Mouse (Mus musculus) right cerebral cortex, adult 18-20 months (tissue): ENCODE results near the gene Kctd6.
A peak's percentile ranks its signal among the peaks of the same experiment; 100 is the strongest.

Experiments
- DNase-seq: peaks from one replicate; pipeline ENCODE4 v3.0.0; 2022; ENCODE audit warnings: mixed read lengths

Kctd6 gene

DNA sequence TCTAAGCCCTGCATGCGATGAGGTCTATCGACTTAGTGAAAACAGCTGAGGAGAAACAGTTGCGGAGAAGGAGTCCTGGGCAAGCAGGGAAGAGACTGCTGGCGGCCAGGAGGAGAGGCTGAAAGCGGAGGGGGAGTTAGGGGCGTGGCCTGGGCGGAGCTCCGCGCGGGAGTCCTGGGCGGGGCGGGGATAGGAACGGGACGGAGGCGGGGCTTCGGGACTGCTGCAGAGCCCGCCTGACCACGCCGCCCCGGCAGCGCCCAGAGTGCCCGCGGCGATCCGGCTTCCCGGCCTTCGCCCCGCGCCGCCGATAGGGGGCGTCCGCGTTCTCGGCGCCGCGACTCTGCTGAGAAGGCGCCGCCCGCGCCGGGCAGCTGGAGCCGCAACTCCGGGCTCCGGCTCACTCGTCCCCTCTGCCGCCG is at the start of gene Kctd6:
Gene Kctd6 (plus strand): TSS at position 338 of the 422 bp plus-strand sequence.
- peak; percentile 99 for DNase-seq

DNA sequence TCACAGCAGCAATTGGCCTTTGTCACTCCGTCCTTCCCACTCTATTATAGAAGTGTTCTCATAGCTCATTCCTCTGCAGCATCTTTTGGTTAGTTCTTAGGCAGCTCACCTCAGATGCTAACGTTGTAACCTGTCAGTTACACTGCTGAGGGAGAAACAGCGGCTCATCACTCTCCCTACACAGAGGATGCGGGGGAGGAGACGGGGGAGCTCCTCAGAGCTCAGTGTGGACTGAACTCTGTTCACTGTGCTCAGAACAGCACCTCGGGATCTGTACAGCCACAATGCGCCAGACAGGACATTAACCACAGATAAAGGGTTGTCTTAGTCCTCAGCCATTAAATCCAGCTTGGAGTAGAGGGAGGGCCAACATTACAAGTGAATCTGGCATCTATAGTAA is 49.5 kb upstream of the Kctd6 start:
- peak; percentile 38 for DNase-seq

DNA sequence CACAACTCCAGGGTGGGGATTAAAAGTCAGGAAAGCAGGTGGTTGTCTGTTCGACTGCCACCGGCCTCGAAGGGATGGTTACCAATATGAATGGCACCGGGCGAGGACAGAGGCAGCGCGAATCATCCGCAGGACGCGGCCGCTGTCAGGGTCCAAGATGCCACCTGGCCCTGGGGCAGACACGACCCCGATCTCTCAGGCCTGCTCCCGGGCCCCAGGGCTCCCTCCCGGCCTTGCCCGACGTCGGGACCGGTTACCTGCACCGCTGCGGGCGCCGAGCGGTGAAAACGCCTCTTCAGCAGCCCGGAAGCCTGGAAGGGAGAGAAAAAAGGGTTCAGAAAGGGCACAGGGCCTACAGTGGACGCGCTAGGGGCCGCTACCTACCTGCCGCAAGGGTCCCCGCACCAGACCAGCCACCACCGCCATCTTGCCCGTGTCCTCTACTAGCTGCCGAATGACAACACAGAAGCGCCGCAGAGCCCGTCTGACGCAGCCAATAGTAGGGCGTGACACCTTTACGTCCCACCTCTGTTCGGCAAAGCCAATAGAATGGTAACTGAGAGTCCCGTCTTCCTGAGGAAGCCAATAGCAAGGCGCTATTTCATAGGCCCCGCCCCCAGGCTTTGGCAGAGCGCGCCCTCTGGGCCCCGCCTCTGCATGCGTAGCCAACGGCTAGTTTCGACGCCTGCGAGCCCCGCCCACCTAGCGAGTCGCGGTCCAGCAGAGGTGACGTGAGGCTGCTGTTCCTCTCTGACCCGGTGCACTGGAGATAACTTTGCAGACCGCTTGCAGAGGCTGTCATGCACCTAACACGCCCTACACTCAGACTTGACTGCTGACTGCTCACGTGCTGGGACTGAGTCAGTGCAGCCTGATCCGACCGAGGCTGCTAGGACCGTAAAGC is 41.2 kb upstream of the Kctd6 start, which contains the start of gene Pdhb:
Gene Pdhb (minus strand): TSS at position 519 of the 904 bp plus-strand sequence.
- DNase-seq, result peak; percentile 99

DNA sequence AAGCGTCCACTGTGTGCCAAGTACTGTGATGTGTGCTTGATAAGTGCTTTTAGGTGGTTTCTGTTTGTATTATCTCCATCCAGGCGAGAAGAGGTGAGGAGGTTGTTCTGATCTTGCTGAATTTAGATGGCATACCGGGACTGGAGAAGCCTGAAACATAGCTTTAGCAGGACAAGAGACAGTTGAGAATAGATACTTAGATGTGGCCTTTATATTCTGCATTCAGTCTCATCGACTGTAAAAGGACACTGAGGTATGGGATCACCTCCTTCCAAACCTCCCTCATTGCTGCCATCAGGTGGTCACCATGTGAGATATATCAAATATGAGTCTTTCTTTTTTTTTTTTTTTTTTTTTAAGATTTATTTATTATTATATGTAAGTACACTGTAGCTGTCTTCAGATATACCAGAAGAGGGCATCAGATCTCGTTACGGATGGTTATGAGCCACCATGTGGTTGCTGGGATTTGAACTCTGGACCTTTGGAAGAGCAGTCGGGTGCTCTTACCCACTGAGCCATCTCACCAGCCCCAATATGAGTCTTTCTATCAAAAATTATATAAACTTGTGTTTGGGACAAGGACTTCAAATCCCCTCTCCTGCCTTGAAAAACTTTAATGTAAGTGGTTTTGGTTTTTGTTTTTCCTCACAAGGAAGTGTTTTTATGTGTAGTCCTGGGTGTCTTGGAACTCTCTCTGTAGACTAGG is 40.2 kb upstream of the Kctd6 start:
- peak; percentile 41 for DNase-seq

DNA sequence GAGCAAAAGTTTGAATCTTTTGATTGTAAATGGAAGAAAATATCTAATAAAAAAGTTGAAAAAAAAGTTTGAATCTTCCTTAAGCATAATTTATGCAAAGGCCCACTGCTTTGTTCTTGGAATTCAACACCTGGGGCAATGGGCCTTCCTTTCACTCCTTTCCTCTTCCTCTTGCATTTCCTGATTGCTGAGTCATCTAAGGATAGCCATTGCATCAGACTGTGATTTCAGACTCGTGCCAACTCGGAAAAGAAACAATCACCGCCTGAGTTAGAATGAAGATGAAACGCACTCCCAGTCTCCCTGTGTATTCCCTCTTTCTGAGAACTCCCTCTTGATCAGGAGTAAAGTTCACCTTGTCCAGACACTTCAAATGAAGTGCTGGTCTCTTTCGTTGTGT is 39.3 kb upstream of the Kctd6 start:
- no peak for DNase-seq

DNA sequence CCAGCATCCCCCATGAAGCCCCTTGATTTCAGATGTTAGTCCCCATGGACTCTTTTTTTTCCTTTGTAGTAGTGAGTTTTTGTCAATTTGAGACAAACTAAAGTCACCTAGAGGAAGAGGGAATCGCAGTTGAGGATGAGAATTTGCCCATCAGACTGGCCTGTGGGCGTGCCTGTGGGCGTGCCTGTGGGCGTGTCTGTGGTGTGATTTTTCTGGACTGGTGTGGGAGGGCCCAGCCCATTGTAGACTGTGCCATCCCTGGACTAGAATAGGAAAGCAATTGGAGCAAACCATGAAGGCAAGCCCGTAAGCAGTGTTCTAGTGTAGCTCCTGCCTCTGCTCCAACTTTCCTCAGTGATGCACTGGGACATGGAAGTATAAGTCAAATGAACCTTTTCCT is 37.7 kb upstream of the Kctd6 start:
- DNase-seq, result no peak

DNA sequence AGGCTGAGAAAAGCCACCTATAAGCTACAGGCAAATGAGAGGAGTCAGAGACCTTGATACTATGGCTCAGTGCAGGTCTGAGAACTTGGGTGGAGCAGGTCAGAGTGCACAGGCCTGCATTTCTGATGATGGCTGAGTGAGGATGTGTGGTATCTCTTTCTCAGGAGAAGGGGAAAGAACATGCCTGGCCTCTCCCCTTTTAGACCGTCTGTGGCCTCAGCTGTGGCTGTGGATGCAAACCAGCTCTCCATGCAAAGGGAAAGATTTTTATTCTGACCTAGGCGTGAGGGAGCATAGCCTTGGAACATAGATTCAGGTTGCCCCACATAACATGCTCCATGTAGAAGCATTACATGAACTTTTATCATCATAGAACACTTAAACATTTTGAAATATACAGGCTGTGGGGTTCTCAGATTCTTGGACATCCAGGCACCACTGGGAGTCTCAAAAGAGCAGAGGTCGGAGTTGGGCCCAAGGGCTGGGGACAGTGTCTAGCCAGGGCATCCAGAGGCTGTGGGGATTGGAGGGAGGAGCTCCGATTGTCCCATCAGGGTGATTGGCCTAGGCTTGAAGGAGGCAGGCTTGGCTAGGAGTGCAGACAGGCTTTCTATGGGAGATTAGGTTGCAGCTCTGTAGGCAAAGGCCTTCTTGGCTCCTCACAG is 33.4 kb upstream of the Kctd6 start:
- DNase-seq, result no peak

DNA sequence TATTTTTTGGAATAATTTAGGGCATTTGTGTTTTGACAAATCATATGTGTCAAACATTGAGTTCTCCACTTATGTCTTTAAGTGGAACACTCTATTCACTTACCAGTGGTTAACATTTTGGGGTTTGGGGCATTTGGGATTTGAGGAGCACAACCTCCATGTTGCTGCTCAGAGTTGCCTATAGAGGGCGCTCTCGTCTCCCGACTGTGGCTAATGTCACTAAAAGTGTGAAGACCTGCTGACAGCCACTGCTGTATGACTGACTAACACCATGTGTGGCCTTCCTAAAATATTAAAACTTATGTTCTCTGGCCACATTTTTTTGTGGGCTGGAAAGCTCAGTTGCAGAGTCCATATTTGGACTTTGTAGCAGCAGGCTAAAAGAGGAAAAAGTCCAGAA is 30.6 kb upstream of the Kctd6 start:
- no peak for DNase-seq

DNA sequence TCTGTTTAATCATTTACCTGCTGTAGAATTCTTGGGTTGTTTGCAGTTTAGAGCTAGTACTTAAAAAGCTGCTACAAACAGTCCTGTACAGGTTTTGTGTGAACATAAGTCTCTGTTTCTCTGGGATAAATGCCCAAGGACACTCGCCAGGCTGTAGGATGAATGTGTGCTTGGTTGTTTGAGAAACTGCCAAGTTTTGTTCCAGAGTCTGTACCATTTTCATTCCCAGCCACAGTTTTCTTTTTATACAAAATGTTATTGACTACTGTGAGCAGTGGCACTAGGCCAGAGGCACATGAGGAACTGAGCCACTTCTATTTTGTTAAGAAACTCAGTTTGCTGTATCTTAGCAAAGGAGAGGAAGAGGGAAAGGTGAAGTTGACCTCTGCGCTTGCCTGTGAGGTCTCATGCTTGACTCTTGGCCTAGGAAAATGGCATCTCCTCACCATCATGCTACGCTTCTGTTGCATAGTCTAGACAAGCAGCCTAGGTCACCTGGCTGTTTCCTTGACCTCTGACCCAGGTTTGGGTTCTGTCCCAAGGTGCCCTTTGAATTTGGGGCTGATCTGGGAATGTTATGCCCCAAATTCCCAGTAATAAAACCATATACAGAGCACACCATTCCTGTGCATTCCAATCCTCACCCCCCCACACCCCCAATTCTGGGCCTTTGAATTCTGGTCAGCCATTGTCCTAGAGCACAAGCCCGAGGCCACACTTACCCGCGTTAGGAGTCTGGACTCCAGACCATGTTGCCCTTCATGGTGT is 27.5 kb upstream of the Kctd6 start:
- DNase-seq, result peak; percentile 86

DNA sequence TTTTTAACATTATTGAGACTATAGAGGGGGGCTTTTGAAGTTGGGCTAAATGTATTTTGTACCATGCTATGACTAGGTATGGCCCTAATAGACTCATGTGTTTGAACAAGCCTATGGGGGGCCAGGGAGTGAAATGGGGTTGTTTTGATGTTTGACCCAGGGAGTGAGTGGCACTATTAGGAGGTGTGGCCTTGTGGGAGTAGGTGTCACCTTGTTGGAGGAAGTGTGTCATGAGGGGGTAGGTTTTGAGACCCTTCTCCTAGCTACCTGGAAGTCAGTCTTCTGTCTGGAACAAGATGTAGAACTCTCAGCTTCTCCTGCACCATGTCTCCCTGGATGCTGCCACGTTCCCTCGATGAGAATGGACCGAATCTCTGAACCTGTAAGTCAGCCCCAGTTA is 23.4 kb upstream of the Kctd6 start:
- no peak for DNase-seq

DNA sequence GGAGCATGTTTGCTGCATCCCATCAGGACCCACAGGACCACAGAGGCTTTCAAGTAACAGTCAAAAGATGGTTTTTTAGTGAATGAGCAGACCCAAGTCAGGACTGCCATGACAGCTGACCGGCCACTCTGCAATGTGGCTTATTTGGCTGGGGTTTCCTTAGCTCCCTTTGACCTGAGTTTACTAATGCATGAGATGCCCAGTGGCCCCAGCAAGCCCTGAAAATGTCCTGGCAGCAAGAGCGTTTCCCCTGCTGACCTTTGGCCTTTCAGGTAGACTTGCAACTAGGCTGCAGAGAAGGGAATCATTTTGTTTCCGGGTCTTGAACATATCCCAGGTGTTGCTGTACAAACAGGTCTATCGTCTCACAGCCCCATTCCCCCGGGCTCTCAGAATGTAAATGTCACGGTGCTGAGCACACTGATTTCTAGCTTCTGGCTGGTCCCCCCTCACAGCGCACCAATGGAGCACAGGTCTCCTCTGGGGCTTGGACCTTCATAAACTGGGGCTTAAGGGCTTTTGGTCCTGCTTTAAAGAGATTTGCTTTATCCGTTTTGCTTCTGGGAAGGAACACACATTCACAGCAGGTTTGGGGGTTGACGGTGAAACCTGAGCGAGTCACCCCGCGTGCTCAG is 22.5 kb upstream of the Kctd6 start:
- no peak for DNase-seq

DNA sequence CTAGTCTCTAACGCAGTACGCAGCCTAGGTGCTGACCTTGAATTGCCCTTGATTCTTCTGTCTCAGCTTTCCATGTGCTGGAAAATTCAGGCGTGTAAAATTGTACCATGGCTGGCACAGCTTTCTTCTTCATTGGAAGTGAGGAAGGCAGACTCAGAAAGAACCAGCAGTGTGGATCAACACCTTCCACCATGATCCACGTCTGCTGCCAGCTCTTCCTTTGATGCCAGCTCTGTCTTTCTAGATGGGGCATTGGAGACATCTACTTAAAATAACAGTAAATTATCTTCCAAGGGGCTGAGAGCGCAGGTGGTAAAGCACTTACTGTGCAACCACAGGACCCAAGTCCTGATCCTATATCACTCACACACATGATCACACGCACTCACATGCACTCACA is 21.2 kb upstream of the Kctd6 start:
- DNase-seq, result no peak

DNA sequence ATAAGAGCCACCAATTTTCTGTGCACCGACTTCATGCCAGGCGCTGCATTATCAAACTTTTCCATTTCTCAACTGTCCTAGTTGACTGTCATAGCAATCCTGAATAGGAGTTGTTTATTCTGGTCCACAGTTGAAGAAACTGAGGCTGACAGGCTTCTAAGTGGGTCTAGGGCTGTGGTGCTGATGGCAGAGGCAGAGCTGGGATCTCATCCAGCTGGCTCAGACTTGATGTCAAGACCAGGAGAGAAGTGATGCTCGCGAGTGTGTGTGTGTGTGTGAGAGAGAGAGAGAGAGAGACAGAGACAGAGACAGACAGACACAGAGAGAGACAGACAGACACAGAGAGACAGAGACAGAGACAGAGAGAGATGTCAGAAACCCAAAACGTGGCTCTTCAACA is 13.2 kb upstream of the Kctd6 start:
- DNase-seq, result no peak

DNA sequence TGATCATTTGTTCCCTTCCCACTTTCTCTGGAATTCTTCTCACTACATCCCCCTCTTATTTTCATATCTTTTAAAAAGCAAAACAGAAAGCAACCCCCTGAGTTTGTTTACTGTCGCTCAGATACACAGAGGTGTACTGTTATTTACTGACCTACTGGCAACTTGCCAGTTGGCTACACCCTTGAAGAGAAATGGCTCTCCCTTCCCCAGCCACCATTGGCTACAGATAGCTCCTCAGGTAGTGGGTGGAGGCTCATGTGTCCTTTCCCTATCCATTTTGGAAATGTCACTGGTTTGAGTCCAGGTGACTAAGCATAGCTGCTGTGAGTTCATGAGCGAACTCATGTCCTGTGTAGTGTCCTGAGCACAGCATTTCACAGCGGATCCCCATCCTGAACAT is 12.2 kb upstream of the Kctd6 start:
- DNase-seq, result no peak

DNA sequence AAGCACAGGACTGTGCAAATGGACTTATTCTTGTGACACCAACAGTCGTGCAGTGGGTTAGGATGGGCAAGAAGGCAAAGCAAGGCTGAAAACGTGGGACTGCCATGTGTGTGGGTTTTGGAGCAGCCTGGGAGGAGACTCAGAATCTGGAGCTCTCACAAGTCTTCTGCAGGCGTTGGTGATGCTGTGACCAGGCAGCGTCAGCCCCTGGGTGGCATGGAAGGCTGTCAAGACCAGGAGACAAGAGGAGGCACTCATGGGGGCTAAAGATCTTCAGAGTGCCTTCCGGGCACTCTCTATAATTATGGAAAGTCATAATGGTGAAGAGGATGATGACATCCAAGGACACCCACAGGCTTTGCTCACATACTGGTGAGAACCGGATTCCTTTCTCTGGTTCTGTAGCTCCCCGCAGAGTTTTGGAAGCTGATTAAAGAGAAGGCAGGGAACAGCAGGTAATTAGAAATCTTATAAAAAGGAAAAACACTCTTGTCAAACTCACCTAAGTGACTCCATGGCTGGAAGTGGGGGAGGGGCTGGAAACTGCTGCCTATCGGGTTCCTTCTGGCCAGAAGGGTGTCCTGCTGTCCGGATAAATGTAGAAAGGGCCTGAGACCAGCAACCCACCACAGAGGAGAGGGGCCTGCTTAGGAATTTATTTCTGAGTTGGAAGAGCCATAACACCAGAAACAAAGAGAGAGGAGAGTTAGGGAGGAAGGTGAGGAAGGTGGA is 7.6 kb upstream of the Kctd6 start:
- DNase-seq, result peak; percentile 56

DNA sequence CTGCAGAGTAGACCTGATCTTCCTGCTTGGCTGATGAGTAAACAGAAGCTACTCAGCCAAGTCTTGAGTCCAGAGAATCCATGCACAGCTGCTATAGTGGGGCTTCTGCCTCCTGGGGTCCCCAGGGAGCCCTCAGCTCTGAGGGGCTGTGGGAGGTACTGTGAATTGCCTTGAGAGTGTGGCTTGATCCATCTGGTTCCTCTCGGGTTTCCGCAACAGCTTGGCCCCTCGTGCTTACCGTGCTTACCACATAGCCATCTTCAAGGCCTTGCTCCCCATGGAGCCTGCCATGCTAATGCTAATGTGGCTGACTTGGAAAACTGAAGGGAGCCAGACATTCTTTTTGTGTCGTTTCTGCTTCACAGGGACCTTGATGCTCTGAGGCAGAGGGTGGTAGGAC is 6.8 kb upstream of the Kctd6 start:
- no peak for DNase-seq

DNA sequence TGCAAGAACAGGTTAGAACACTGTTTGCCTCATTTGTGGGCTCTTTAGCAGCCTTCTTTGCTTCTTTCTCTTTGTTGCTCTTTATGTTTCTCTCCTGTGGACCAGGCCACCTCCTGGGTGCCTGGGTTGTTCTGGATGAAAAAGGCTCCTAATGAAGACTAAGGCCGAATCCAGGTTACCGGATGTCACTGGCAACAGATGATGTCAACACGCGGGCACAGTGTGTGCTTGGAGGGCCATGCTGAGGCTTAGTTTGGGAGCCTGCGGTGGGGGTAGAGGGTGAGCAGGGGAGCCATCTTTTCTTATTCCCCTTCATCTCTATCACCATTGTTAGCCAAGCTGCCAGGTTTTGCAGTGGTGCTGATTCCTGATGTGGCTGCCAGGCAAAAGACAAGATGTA is 6.4 kb upstream of the Kctd6 start:
- DNase-seq, result no peak

DNA sequence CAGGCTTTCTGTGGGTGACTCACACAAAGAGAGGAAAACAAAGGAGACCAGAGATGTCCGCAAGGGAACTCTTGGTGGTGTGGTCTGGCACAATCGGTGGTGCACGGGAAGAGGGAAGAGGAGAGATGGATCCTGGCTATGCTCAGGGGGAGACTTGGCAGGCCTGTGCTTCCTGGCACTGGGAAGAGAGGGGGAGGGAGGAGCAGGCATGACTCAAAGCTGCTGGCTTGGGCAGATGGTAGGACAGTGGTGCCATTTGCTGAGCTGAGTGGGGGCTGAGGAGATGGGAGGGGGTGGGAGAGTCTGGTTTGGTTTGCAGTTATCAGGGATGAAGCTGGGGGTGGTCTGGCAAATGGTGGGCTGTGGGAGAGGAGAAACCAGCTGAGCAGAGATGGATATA is 5.1 kb upstream of the Kctd6 start:
- peak; percentile 90 for DNase-seq

DNA sequence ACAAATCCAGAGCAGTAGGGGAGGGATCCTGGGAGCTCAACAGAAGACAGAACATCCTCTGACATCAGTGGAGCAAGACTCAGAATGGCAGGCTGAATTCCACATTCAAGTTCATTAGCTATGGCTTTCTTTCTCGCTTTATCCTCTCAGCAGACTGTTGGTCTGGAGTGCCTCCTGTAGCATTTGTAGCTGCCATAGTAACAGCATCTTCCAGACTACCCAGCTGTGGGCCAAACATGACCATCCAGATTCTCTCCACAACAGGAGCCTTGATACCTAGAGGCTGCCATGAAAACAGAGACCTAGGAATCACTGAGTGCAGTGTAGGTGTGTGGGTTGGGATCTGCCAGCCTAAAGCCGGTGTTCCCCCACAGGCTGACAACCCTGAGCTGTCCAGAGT is 4.0 kb upstream of the Kctd6 start:
- DNase-seq, result no peak

DNA sequence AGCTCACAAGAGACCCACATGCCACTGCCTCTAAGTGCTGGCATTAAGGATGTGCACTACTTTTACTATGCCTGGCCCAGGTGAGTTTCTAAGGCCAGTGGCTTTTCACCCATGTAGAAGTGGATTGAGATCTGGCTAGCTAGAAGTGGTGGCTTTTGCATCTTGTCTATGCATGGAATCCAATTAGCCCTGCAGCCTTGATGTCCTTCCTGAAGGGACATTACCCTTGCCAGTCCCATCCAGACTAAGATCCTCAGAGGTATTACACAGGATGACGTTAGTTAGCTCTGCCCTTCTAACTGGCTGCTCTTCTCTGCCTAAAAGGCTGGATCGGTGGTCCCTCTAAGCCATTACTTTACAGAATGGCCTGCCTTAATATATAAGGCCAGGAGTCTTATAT is 944 bp upstream of the Kctd6 start:
- DNase-seq, result no peak
